Mouse (Mus musculus) retina, embryonic 14.5 days (tissue): ENCODE measurements at regions not wholly inside any gene's neighbourhood (a gene's known extent, or its start where the extent isn't known, plus 50 kb on each side); places are given as distances from the start of the nearest gene placed in this dataset.

Experiments
- DNase-seq: peaks from one replicate; pipeline ENCODE4 v3.0.0-alpha.2; 2015; ENCODE audit warnings: low spot score

DNA sequence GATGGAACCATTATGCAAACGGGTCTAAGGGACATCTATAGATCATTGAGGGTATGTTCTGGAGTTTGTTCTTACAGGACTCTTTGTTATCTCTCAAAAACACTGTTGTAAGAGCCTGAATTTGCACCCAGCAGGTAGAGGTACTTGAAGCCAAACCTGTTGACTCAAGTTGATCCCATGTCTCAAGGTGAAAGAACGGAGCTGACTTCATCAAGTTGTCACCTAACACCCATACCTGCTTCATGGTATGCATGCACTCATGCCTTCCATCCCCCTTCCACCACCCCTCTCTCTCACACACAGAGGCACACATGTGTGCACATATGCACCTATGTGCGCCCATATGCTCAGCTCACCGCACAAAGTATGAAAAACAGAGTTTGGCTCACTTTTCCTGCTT, 189.0 kb downstream of the Ttll7 start:
- DNase-seq, result no peak

DNA sequence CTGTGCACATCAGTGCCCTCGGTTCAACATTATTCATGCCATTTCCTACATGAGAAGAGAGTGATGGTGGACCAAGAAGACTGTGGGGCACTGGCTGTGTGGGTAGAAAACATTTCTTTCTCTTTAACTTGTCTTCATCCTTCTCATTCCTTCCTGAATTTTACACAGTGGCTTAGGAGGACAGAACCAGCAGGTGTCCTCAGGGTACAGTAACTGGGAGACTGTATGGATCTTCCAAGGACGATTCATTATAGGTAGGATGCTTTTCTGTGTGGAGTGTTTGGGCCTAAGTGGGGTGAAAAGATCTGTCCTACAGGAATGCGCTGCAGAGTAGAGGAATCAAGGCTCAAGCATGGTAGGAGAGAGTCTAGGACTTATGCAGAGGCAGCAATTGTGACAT, 190.7 kb downstream of the Ttll7 start:
- no peak for DNase-seq

- no peak for DNase-seq
Measured at GRCm38 (mm10) chr3:147046634-147047033, 194.5 kb downstream of the Ttll7 start.

GRCm38 (mm10) chr3:147054157-147054838, 202.1 kb downstream of the Ttll7 start:
- no peak for DNase-seq

DNA sequence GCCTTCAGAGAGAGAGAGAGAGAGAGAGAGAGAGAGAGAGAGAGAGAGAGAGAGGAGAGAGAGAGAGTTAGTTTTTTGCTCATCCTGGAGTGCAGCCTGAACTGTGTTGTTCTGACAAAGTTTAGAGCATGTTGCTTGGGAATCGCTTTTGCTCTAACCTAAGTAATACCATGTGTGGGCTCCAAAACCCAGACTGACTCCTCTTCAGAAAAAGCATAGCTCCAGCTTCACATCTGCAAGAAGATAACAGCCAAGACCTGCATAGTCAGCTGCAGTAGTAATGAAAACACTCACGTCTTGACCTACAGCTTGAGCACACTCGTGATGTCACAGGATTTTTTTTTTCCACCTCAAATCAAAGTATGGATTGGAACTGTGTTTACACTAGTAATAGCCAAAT, 205.7 kb downstream of the Ttll7 start:
- DNase-seq, result no peak

- DNase-seq, result no peak
Measured at GRCm38 (mm10) chr3:147060659-147061058, 208.5 kb downstream of the Ttll7 start.

GRCm38 (mm10) chr3:147062451-147062850, 210.3 kb downstream of the Ttll7 start:
- no peak for DNase-seq

DNA sequence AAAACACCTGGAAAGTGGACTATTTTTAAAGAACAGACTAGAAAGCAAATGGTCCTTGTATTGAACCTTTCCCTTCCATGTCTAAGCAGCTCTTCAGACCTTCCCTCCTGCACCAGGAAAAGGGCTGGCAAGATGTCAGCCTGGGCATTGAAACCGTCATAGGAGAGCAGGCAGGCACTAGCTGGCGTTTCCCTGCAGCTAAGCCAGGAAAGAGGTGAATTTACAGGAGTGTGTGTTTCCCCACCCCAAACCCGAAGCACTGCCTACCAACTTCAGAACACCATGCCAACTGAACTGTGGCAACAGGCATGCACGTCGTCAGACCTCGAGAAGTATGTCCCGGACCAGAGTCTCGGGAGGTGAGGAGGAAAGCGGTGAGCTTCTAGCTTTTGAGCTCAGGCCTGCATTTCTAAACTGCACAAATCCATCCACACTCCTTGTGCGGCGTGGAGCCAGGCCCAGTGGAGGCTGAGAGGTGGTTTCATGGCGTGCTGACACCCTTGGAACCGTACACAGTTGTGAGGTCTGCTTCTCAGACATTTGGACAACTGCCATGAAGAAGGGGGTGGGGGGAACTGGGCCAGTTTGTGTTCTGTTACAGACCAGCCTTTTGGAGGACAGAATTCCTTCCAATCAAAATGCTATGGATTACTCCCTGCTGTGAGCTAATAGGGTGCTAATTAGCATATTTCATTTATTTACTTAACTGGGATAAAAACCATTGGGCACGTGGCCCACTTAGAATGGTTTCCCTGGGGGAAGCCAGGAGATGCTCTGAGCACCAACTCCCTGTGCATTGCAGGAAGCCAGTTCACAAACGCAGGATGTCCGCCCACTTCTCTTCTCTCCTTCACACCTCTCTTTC, 211.6 kb downstream of the Ttll7 start:
- no peak for DNase-seq

DNA sequence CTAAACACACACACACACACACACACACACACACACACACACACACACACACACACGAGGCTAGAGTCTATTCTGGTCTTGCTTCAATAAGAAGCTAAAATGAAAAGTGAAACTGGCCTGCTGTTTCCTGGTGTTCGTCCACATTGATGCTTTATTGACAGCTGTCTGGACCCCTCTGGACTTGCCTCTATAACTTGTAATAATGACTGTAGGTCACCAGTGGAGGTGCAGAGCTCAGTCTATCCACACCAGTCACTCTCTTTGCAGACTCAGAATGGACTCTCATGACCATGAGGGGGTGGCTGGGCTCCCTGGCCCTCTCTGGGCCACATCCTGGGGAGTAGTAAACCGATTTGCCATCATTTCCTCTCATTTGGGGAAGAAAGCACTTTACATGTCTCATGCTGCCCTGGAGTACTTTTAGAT, 212.3 kb downstream of the Ttll7 start:
- no peak for DNase-seq

- no peak for DNase-seq
Measured at GRCm38 (mm10) chr3:147070972-147071371, 218.8 kb downstream of the Ttll7 start.

GRCm38 (mm10) chr3:147080197-147080596, 228.0 kb downstream of the Ttll7 start:
- no peak for DNase-seq

- DNase-seq, result no peak
Measured at GRCm38 (mm10) chr3:147080768-147081448, 228.7 kb downstream of the Ttll7 start.

GRCm38 (mm10) chr3:147081763-147082162, 229.6 kb downstream of the Ttll7 start:
- no peak for DNase-seq

DNA sequence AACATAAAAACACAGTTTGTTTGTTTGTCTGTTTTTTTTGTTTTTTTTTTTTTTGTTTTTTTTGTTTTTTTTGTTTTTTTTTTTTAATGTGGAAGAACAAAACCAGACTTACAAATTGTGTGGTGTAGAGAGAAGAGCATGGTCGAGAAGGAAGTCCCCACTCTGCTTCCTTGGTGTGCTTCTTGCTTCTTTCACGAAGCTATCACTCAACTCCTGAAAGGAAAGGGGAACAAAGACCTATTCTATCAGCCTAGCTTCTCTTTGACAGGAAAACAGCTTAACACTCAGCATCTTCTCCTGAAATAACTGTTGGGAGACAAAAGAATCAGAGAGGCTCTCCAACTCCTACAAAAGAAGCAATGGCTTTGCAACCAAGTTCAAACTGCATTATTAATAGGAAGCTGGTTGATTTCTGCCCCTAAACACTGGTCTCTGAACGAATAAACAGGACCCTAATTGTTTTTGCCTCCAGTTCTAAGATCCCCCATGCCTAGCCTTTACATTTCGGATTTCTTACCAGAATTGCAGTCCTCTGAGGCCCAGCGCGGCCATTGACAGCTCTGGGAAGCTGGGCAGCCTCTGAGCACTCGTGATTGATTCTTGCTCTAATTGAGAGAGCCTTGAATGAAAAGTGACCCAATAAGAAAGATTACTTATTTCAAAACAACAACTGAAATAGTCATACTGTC, 230.2 kb downstream of the Ttll7 start:
- no peak for DNase-seq

GRCm38 (mm10) chr3:147083374-147083773, 231.2 kb downstream of the Ttll7 start:
- no peak for DNase-seq

DNA sequence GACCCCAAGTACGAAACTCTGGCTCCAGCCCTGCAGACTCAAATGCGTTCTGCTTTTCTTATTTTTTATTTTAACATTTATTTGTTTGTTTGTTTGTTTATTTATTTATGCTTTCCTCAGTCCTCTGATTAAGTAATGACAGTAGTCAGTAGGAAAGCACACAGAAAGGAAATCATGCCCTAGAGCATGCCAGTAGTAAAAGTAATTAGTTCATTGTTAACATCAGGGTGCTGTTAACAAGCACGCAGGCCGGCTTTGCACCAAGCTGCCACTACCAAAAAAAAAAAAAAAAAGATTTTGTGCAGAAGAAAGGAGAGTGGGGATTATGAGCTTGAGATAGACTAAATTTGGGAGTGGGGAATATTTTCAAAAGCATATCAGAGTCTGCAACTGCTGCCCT, 231.7 kb downstream of the Ttll7 start:
- DNase-seq, result no peak

GRCm38 (mm10) chr3:147084624-147085189, 232.5 kb downstream of the Ttll7 start:
- no peak for DNase-seq

DNA sequence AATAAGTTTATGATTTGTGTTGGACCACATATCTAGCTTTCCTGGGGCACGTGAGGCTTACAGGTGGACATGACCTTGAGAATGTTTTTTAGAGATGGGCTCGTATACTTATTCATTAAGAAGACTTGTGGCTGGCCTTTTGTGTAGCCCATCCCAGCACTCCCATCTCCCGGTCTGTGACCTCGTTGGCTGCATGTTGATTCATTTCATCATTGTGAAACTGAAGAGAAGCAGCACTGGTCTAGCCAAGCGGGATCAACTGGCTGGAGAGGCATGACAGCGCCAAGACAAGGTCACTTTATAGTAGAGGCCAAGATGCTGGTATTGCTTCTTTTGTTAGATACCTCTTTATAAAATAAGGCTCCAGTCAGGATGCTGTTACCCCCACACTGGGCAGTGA, 236.0 kb downstream of the Ttll7 start:
- no peak for DNase-seq

GRCm38 (mm10) chr3:147089716-147090115, 237.5 kb downstream of the Ttll7 start:
- DNase-seq, result no peak

- peak; percentile 44 for DNase-seq
Measured at GRCm38 (mm10) chr3:147092188-147093075, 240.3 kb downstream of the Ttll7 start.

DNA sequence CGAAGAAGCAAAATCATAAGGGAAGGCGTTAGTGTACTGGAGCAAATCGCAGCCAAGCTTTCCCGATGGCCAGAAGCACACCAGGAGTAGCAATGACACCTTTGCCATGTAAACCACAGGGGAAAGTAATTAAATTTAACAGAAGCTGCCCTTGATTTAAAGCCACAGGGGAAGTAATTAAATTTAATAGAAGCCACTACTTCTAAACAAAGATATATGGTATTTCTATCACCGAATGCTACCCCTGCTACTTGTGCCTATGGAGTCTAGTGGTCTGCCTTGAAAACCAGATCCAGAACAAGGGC, 240.9 kb downstream of the Ttll7 start:
- DNase-seq, result no peak
